Mouse (Mus musculus) regulatory T cell (primary cell): ENCODE measurements around the gene Stap2.

Experiments used
- in situ Hi-C: fragments of 300-600 bp; cut with MboI, MseI; formaldehyde crosslinking; loops from one replicate; pipeline ENCODE4 v1.15.1; 2025; ENCODE audit warnings: high pct_unique_total_duplicates

The Stap2 gene

GRCm38 (mm10) chr17:56008356-56009087, 3.1 kb upstream of the Stap2 start:
- in situ Hi-C loops = loop anchor here (5.0 kb wide), 2 partner anchors 1384 to 1866 kb away; no protein-coding TSS in a partner anchor

DNA sequence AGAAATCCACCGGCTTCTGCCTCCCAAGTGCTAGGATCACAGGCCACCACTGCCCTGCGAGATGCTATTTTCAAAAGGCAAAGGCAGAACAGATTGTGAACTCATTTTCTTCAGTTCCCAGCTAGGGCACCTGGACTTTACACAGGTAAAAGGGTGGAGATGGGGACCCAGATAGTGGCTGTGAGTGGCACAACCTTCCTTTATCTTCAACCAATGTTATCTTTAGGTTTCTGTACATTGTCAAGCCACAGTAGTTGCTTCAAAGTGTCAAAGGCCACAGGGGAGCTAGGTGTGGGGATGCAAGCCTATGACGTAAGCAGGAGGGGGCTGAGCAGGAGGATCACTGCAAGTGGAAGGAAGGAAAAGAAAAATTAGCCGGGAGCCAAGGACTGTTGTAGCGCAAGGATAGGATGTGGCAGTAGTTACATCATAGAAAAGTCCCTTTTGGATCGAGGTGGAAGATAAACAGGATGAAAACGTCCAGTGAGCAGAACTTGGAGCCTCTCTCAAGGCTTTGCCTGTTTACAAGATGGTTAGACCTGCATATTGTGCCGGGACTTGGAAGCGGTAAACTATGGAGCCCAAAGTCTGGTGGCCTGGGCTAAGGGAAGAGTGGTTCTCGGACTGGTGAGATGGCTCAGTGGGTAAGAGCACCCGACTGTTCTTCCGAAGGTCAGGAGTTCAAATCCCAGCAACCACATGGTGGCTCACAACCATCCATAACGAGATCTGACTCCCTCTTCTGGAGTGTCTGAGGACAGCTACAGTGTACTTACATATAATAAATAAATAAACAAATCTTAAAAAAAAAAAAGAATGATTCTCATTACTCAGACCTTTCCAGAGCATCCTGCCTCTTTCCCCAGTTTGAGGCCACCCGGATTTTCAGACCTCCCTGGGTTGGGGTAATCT, 2.3 kb upstream of the Stap2 start:
- in situ Hi-C loops = loop anchor here (5.0 kb wide), 2 partner anchors 1385 to 1865 kb away; no protein-coding TSS in a partner anchor

DNA sequence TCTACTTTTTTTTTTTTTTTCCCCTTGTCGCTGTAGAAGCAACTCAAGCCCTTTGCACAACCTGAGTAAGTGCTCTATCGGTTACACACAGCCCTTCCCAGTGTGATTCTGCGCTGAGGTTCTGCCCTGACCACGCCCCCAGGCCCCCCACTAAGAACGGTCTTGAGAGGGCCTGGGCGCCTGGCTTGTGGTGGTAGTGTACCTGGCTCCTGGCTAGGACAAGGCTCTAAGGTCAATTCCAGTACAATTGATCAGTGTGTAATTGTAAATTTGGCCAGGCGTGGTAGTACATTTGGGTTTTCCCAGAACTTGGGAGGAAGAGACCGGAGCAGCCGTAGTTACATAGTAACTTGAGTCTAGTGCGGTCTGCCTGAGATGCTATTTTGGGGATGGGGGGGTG, 1.6 kb upstream of the Stap2 start:
- in situ Hi-C loops = loop anchor here (5.0 kb wide), 2 partner anchors 1385 to 1865 kb away; no protein-coding TSS in a partner anchor

GRCm38 (mm10) chr17:56003000-56003399, 2.4 kb downstream of the Stap2 start:
- in situ Hi-C loops = no loop called here

DNA sequence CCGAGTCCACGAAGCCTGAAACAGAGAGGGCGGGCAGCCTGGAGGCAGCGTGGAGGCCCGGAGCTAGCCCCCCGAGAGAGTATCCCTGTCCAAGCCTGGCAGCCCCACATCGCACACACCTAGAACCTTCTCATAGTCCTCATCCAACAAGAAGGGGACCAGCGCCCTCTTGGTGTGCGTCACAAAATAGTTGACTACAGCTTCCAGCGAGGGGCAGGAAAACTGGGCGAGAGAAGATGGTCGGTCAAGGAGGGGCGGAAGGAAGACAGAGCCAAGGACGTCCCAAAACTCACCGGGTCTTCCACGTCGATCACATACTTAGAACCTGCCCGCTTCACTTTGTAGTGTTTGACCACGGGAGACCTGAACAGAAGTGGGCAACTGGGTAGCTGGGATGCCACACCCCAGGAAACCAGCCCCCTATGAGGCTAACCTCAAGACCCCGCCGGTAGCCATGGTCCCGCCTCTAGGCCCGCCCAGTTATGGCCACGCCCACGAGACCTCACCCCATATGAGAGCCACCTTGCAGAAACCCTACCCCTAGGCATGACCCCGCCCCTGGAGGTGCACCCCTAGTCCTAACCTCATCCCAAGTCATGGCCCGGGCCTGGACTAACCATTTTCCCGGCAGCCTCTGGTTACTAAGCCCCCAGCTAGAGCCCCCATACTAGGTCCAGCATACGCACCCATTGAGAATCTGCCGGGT, 5.4 kb downstream of the Stap2 start:
- in situ Hi-C loops = no loop called here

DNA sequence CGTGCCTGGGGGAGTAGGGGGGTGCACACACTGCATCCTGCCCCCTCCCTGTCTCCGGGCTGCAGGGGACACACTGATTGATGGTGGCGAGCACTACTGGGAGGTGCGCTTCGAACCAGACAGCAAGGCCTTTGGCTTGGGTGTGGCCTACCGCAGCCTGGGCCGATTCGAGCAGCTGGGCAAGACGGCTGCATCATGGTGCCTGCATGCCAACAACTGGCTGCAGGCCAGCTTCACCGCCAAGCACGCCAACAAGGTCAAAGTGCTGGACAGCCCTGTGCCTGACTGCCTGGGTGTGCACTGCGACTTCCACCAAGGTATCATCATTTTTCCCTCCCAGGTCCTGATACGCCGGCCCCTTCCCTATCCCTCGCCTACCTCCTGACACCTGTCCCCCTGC, 9.4 kb downstream of the Stap2 start:
- in situ Hi-C loops = no loop called here

DNA sequence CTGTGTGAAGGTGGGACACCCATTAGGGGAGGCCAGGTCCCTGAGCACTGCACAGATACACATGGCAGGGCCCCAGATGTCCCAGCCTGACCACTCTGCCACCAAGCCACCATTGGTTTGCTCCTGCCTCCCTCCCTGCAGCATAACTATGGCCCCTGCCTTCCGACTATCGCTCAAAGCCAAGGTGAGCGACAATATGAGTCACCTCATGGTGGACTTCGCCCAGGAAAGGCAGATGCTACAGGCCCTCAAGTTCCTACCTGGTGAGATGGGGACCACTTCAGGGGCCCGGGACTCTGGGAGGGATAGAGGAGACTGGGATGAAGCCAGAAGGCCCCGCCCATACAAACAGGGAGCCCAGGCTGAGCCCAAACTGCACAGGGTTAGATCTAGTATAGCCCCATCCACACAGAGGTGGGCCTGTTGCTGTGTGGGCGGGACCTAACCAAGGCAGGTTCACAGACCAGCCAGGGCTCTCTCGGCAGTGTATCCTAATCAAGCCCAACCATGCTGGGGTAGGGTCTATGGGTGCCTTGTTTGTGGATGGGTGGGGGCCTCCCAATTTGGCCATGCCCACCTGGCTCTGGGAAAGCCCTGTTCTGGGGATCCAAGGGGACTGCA, 15.0 kb downstream of the Stap2 start:
- in situ Hi-C loops = no loop called here

GRCm38 (mm10) chr17:55986030-55986961, 19.1 kb downstream of the Stap2 start, which contains the start of gene Fsd1:
TSS of gene Fsd1 (plus strand) at chr17:55986509.
- in situ Hi-C loops = no loop called here

DNA sequence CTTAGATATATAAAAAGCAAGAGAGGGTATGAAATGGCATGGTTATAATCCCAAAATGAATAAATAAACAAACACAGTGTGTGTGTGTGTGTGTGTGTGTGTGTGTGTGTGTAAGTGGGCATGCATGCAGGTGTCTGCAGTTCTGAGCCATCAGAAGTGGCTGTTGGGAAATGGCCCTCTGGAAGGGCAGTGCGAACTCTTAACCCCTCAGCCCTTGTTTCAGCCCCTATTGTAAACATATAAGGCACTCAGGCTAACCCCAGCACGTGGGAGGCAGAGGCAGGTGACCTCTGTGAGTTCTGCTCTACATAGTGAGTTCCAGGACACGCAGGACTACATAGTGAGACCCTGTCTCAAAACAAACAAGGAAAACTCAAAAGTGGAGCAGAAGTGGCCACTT, 28.1 kb downstream of the Stap2 start:
- in situ Hi-C loops = no loop called here

DNA sequence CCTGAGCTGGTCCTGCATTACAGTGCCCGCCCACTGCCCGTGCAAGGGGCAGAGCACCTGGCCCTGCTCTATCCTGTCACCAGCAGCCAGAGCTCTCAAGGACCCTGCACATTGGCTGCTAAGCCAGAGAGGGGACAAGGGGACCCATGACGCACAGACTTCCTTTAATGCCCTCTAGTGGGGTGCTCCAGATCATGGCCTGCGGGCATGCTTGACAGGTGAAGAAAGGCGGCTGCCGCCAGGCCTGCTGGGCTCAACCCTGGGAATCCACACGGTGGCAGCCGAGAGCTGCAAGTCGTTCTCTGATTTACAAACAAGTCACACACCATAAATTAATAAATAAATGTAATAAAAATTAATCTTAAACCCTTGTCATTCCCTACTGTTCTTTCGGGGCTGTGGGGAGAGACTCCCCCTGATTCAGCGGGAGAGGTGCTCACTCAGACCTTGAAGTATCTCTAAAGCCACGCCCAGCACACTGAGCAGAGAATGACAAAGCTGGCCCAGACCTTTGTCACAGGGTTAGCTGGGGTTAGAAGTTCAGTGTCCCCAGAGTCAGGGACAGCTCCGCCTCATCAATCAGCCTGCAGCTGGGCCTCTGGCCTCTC, 29.0 kb downstream of the Stap2 start:
- in situ Hi-C loops = no loop called here

DNA sequence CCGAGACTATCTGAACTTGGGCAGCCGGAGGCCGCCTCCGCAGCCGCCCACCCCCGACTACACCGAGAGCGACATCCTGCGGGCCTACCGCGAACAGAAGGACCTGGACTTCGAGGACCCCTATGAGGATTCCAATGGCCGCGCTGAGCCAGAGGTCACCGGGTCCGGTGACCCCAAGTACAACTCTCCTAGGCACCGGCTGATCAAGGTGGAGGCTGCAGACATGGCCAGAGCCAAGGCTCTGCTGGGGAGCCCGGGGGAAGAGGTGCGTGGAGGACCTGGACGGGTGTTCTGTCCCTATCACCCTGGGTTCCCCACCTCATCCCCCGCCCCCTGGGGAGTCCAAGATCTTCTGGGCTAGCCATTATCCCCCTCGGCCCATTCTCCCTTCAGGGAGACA, 33.9 kb downstream of the Stap2 start:
- in situ Hi-C loops = loop anchor here (25.0 kb wide), 1 partner anchor 259 kb away; the partner anchor contains the start of gene Pot1b

DNA sequence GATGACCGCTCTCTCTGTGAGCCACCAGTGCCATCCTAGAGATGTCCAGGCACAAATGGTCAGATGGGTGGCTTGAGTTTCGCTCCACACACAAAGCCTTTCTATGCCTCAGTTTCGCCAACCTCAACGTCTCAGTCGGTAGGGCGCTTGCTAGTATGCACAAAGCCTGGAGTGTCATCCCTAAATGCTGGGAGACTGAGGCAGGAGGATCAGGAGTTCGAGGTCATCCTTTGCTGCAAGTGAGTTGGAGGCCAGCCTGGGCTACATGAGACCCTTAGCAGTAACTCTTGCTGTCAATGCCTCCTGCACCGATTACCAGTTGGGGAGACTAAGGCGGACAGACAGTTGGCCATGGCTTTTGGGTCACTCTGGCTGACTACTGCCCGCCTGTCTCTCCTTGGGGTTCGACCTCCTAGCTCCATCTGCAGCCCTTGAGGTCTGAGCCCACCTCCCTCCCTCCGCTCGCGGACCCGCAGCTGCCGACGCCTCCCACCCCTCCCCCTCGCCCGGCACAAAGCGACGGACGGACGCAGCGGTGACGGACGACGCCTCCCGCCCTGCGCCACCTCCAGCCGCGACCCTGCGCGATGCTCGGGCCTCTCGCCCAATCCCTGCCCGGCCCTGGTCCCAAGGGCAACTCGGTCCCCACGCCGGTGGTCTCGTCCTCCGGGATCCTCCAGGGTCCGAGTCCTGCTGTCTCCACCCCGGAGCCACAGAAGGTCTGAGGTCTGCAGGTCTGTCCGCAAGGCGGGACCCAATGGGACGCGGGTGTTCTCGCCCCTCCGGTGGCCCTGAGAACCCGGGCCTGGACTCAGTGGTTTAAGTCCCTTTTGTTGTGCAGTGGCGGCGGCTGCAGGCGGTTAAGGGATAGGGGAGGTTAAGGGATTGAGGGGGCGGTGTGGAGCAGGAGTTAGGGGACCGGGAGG, 35.2 kb downstream of the Stap2 start, which contains the start of gene Shd:
Gene Shd, plus strand, starts transcription at position 502 of the 926 bp plus-strand sequence.
- in situ Hi-C loops = loop anchor here (5.0 to 25.0 kb wide), 2 partner anchors 47 to 258 kb away; partner anchors contain the start of gene Pot1b

DNA sequence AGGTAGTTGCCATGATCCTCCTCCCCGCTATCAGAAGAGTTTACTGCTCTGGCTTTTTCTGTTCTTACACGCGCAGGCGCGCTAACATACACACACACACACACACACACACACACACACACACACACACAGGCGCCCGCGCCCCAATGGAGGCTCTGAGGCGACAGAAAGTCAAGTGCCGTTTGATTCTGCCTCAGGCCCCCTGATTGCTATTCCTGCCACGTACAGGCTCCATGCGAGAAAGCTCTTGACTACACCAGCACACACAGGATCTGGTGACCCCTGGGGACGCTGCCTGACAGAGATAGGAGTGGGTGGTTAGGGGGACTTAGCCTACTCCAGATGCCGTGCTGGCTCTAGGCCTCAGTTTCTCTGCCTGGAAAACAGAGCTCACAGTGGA, 35.8 kb downstream of the Stap2 start:
- in situ Hi-C loops = loop anchor here (5.0 to 25.0 kb wide), 2 partner anchors 48 to 257 kb away; partner anchors contain the start of gene Pot1b

DNA sequence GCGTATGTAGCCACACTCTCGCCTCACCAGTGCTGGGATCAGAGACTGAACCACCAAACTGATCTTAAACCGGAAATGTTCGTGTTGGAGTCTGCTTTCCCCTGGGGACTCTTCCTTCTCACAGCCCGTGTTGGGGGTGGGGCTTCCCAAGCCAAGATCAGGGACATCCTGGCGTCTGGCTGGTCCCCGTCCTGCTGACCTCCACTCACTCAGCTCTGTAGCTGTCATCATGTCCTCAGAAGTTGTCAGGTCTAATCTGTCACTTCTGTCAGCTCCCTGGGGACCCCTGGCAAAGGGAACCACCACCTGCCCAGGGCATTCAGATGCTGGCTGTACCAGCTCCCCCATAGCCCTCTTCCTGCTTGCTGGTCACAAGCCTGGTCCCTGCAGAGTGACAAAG, 37.2 kb downstream of the Stap2 start:
- in situ Hi-C loops = loop anchor here (5.0 to 25.0 kb wide), 2 partner anchors 49 to 256 kb away; partner anchors contain the start of gene Pot1b

GRCm38 (mm10) chr17:55967186-55967585, 38.2 kb downstream of the Stap2 start:
- in situ Hi-C loops = loop anchor here (5.0 to 25.0 kb wide), 2 partner anchors 50 to 255 kb away; partner anchors contain the start of gene Pot1b

GRCm38 (mm10) chr17:55964996-55965395, 40.4 kb downstream of the Stap2 start:
- in situ Hi-C loops = loop anchor here (5.0 to 25.0 kb wide), 2 partner anchors 52 to 253 kb away; partner anchors contain the start of gene Pot1b

- in situ Hi-C loops = loop anchor here (25.0 kb wide), 1 partner anchor 252 kb away; the partner anchor contains the start of gene Pot1b
Measured at GRCm38 (mm10) chr17:55964496-55964895, 40.9 kb downstream of the Stap2 start.

DNA sequence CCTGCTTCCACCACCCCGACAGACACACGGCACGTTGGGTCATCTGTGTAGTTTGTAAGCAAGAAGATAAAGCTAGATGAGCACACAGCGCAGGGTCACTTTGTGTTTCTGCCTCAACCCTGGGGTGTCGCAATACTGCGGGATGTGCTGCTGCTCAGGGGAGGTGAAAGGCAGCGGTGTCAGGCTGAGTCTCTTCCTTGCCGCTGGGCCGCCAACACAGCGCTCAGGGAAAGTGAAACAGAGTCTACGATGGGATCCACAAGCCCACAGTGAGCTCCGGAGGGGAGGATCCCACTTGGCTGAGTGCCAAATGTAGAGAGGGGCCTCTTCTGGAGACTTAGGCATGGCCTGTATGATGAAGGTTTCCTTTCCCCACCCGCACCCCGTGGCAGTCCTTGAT, 42.2 kb downstream of the Stap2 start:
- in situ Hi-C loops = loop anchor here (25.0 kb wide), 1 partner anchor 251 kb away; the partner anchor contains the start of gene Pot1b
